Mouse (Mus musculus) G1E (cell line): ENCODE results near the gene Mrps35.

Experiments used
- CTCF ChIP-seq: IDR thresholded peaks from 2 replicates; pipeline ENCODE4 v1.5.1; 2012; ENCODE audit warnings: low read depth, low read length, inconsistent platforms, mixed read lengths
- GATA1 ChIP-seq: IDR thresholded peaks from 2 replicates; pipeline ENCODE4 v1.6.1; 2012; ENCODE audit warnings: borderline replicate concordance, low read length, inconsistent platforms, mixed read lengths

DNA sequence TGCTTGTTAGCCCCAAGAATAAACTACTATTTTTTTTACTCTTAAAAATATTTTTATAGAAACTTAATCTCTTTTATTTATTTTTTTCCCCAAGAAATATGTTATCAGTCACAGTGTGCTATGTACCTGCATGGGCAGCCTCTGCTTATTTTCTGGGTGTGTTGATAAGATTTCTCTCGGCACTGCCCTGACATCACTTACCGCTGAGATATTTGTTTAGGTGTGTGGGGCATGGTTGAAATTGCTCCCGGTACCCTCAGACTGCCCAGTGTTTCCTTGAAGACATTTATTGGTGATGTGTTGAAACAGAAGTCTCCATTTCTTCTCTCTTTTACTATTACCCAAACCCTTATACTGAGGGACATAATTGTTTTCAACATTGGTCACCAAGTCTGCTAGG is 17.8 kb upstream of the Mrps35 start:
- TF ChIP-seq CTCF: no peak
- TF ChIP-seq GATA1: no peak
